Mouse (Mus musculus) cerebellum, adult 2 months (tissue): ENCODE results near the gene Pde6d.

Experiments used
- CTCF ChIP-seq: fragments of 200-500 bp; IDR thresholded peaks from 2 replicates; pipeline ENCODE4 v1.5.1; 2011; ENCODE audit warnings: low read depth, mild to moderate bottlenecking, control low read depth, low read length, moderate library complexity, borderline replicate concordance; ENCODE audit not compliant: insufficient read depth
- POLR2A ChIP-seq: fragments of 200-500 bp; IDR thresholded peaks from 2 replicates; pipeline ENCODE4 v1.6.1; 2011; ENCODE audit warnings: low read length, control low read depth, borderline replicate concordance; ENCODE audit not compliant: insufficient read depth

- TF ChIP-seq CTCF (no peak), POLR2A (no peak)
Measured at GRCm38 (mm10) chr1:86500681-86501080, 81.7 kb downstream of the Pde6d start.
